Mouse (Mus musculus): ENCODE measurements around the gene Gm8180. TPM values are rescaled to one million over a fixed set of nuclear protein-coding genes. Genes with fewer than 3 reads are reported as not detected.
A peak's percentile ranks its signal among the peaks of the same experiment; 100 is the strongest.
"Not testable (repeated sequence)": the region's sequence is repeated elsewhere in the genome, so short reads cannot be mapped to it uniquely, and the experiment has no call there.

Gene Gm8180
- total RNA-seq (2021): not detected

DNA sequence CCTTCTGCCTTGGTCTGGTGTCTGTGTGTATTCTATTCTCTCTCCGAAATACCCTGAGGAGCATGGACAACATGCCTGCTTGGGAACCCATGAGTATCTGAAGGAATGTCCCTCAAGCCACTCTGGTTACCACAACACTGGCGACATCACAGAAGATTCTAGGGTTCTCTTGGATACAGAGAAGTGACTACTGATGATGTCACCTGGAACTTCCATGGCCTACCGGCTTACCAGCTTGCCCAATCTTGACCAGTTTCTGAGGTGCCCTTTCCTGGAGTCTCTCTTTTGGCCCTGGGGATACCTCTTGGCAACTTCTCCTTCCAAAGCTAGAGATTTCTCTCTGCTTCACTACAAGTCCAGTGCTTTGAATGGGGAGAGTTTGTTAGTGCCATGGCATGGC, at the start of gene Gm8180:
Gm8180 (minus strand) TSS at position 101 of the 400 bp plus-strand sequence.
- DNase-seq (ENCODE audit: extremely low spot score in 1 of 2, low spot score in 2 of 2); intact Hi-C loops (cut with DNase I): not testable (repeated sequence)

DNA sequence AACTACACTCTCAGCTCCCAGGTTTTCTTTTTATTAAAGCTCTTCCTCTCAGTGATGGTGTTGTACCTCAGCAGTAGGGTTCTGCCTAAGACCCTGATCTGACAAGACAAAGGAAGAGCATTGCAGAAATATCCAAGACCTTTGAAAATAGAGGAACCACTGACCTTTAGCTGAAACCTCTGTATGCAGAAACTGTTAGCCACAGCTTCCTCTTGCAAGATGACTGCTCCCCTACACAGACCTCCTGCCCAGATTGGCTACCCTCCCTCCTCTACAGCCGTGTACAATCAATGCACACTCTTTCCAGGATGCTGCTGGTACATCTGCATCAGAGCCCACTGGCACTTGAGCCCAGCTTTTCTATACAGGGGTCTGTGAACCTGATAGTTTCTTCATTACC, 45.8 kb upstream of the Gm8180 start:
- DNase-seq (ENCODE audit: extremely low spot score in 1 of 2, low spot score in 2 of 2); intact Hi-C loops (cut with DNase I): not testable (repeated sequence)

DNA sequence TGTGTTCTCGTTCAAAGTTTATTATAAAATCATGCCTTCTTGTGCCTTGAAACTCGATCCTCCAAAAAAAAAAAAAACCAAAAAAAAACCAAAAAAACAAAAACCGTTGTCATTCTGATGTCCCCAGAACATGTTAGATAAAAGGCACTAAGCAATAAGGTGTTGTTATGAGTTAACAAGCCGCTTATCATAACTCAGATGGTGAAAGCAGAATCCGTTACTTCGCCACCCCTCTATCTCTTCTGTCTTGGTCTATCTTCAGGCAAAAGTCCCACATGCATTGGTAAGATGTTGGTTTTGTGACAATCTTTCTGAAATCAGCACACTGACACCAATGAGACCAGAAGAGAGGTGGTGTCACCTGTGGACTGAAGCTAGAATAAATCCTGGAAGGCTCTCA, 39.6 kb upstream of the Gm8180 start:
- intact Hi-C loops (cut with DNase I): not testable (repeated sequence)

DNA sequence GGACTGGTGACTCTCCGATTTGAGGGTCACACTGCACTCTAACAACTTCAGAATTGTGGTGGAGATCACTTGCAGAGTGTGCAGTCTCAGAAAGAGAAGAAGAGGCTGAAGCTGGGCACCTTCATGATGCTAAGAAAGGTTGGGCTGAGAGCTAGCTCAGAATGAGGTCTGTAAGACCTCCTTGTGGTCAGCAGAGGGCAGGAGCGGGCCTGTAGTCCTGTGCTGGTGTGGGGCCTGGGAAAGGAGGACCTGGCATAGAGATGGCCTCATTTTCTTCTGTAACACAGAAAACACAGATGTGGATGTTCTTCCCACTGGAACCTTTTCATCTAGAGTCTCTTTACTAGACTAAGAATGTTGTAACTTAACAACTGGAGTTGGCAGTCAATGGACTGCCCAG, 37.3 kb upstream of the Gm8180 start:
- intact Hi-C loops (cut with DNase I); DNase-seq (ENCODE audit: extremely low spot score in 1 of 2, low spot score in 2 of 2): not testable (repeated sequence)

More for the DNA sequence above, 39.6 kb upstream of the Gm8180 start:
- DNase-seq (ENCODE audit: extremely low spot score in 1 of 2, low spot score in 2 of 2): not testable (repeated sequence)

DNA sequence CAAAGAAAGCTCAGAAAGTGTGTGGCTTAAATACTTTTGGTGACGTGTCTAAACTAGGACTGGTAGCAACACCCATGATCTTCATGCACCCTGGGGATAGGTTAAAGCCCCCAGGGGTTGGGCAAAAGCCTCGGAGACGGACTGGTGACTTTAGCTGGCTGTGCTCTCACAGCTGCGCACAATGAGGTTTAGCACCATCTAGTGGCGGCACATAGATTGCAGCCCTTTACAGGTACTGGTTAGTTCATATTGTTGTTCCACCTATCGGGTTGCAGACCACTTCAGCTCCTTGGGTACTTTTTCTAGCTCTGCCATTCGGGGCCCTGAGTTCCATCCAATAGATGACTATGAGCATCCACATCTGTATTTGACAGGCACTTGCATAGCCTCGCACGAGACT, 27.9 kb upstream of the Gm8180 start:
- intact Hi-C loops (cut with DNase I): not testable (repeated sequence)
- peak; percentile 12 to 41 for DNase-seq (ENCODE audit: extremely low spot score in 1 of 2, low spot score in 2 of 2)

DNA sequence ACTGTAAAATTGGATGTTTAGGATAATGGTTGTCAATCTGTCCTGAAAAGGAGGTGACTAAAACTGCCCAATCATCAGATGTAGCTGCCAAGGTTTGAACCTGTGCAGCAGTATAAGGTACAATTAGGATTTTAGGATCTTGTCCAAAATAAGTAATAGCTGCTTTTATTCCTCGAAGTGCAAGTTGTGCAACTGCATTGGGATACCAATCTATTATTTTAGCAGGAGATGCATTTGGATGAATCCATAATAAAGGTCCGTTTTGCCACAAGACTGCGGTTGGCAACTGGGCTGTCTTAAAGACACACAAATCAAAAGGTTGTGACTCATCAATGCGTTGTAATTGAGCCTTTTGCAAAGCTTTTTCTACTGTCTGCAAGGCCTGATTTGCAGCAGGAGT, 23.6 kb upstream of the Gm8180 start:
- intact Hi-C loops (cut with DNase I); DNase-seq (ENCODE audit: extremely low spot score in 1 of 2, low spot score in 2 of 2): not testable (repeated sequence)

DNA sequence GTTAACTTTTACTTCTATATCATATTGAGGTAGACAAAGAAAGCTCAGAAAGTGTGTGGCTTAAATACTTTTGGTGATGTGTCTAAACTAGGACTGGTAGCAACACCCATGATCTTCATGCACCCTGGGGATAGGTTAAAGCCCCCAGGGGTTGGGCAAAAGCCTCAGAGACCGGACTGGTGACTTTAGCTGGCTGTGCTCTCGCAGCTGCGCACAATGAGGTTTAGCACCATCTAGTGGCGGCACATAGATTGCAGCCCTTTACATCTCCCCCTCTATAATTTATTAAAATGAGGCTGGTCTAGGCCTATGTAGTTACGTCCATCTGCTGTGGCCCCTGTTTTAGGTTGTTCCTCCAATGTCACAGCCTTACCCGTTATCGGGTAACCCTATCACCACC, 19.9 kb upstream of the Gm8180 start:
- DNase-seq (ENCODE audit: extremely low spot score in 1 of 2, low spot score in 2 of 2); intact Hi-C loops (cut with DNase I): not testable (repeated sequence)

DNA sequence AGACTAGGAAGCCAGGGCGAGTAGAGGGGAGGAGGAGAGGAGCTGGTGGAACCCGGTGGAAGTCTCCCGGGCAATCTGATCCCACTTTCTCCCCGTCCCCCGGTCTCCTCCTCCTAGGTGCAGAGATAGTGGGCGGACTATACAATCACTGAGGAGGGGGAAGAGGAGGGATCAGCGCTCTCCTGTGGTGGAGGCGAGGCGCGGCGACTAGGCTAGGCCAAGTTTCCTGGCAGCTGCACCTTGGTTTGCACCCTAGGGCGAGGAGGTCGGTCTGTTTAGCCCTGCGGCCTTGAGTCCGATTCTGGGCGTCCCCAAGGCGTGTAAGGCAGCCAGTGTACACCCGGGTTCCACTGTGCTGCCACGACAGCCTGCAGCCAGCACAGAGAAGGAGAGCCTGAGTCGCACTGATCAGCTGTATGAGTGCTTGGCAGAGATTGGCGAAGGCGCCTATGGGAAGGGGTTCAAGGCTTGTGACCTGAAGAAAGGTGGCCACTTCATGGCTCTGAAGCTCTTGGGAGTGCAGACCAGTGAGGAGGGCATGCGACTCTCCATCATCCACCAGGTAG, 12.4 kb upstream of the Gm8180 start:
- intact Hi-C loops (cut with DNase I): not testable (repeated sequence)
- DNase-seq (ENCODE audit: extremely low spot score in 1 of 2, low spot score in 2 of 2): peak in 1 of 2 experiments; percentile 14

DNA sequence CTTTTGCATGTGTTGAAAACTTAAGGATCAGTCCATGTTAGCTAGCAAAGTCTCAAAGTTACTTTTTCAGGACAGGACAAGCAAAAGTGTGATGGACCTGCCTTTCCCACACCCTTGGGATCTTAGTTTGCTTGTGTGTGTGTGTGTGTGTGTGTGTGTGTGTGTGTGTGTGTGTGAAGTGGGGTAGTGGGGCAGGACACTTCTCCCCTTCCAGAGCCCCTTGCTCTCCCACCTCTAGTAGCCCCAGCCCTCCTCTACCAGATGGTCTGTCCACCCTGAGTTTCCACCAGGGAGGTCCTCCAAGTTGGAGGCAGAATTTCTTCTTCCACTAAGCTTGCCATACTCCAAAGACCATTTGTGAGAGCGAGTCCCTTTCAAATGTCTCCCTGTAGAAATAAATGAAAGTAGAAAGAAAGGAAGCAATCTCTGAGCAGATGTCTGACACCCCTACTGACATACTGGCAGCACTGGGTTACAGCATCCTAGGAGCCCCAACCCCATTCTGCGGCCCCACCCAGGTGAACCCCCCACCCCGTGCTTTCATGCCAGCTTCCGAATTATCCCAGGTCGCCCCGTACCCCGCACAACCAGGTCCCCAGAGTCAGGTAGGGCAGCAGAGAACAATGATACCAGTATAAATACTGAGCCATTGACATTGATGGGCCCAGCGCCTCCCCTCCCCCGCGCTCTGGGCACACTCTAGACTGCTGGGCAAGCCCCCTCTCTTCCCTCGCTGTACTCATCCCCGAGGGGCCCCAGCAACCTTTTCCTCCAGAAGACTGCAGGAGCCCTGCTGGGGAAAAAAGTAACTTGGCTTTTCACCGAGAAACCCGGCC, 11.7 kb upstream of the Gm8180 start:
- DNase-seq (ENCODE audit: extremely low spot score in 1 of 2, low spot score in 2 of 2): peak in 1 of 2 experiments; percentile 13

DNA sequence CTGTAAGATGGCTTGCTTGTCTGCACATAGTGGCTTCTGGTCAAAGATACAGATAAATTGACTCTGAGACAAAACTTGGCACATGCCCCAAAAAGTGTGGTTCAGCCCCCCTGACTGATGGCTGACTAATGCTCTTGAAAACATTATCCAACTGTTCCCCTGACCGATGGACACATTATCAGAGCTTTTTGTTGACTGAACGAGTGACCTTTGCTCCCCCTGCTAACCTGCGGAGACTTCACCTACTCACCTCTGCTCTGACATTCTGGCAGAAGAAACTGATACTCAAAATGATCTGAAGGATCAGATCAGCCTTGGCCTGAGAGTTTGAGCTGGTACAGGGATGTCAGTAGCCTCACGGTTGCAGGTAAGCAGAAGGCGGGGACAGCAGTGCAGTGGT, 9.3 kb upstream of the Gm8180 start:
- intact Hi-C loops (cut with DNase I): not testable (repeated sequence)
- DNase-seq (ENCODE audit: extremely low spot score in 1 of 2, low spot score in 2 of 2): peak in 1 of 2 experiments; percentile 14

More for the DNA sequence above, 11.7 kb upstream of the Gm8180 start:
- intact Hi-C loops (cut with DNase I): no loop called here

DNA sequence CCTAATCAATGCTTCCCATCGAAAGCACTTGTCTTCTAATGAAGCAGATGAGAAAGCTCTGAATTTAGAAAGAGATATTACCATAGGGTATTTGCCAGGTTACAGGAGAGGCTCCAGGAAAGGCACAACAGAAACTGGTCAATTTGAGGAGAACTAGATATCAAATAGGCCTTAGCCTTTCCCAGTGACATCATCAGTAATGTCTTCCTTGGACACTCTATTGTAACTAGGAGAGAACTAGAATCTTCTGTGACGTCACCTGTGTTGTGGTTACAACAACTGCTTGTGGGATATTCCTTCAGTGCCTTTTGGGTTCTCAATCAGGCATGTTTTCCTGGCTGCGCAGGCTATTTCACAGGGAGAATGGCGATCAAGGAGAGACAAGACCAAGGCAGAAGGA, 37.0 kb downstream of the Gm8180 start, which contains the start of gene Gm6526:
Gm6526 (plus strand) TSS at position 301 of the 400 bp plus-strand sequence.
- intact Hi-C loops (cut with DNase I); DNase-seq (ENCODE audit: extremely low spot score in 1 of 2, low spot score in 2 of 2): not testable (repeated sequence)

Other genes with a start within 250 kb of the Gm8180 start
- gene Gm5799, start 241.2 kb downstream of the Gm8180 start, total RNA-seq (2021): under 1 TPM in 1 of 2 experiments, not detected in 1; 0.64 TPM
- not detected for gene Gm17654, start 205.6 kb downstream of the Gm8180 start, total RNA-seq (2021)
- not detected for gene Gm10375, start 176.7 kb downstream of the Gm8180 start, total RNA-seq (2021)
- gene Gm8165, start 107.5 kb downstream of the Gm8180 start, total RNA-seq (2021): not detected
- 1 to 10 TPM; 1.7 to 2.4 TPM for gene Gm7324, start 86.9 kb downstream of the Gm8180 start, total RNA-seq (2021)
- not detected for gene Gm16506, start 57.3 kb downstream of the Gm8180 start, total RNA-seq (2021)
- not detected for gene Gm6526, start 36.9 kb downstream of the Gm8180 start, total RNA-seq (2021)
- not detected for gene Ear1, start 90.8 kb upstream of the Gm8180 start, total RNA-seq (2021)
- not detected for gene Ear10, start 138.8 kb upstream of the Gm8180 start, total RNA-seq (2021)
- gene Gm8113, start 140.6 kb upstream of the Gm8180 start, total RNA-seq (2021): under 1 TPM; 0.22 to 0.45 TPM
- gene Ang5, start 172.3 kb upstream of the Gm8180 start, total RNA-seq (2021): not detected
- gene Ang6, start 217.5 kb upstream of the Gm8180 start, total RNA-seq (2021): not detected